Mouse (Mus musculus) embryonic fibroblast, embryonic 13.5 days (primary cell): ENCODE measurements around the gene Acbd4.

Experiments
- CTCF ChIP-seq: IDR thresholded peaks from 2 replicates; pipeline ENCODE4 v1.5.1; 2011; ENCODE audit warnings: mild to moderate bottlenecking, control low read depth, low read length, moderate library complexity, borderline replicate concordance; ENCODE audit not compliant: insufficient read depth
- POLR2A ChIP-seq: IDR thresholded peaks from 2 replicates; pipeline ENCODE4 v1.6.1; 2011; ENCODE audit warnings: low read depth, mild to moderate bottlenecking, control low read depth, low read length, moderate library complexity

DNA sequence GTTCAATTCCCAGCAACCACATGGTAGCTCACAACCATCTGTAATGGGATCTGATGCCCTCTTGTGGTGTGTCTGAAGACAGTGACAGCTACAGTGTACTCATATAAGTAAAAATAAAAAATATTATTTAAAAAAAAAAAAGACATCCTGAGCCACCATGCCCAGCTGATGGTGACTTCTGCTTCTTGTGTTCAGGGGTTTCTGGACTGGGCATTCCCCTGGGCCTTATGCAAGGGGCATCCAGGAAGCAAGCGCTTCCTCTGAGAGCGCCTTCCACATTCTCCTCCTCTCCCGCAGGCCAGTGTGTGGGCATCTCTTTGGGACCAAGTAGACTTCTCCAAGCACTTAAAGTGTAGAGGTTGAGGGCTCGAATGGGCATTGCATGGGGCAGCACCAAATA lies 44.9 kb downstream of the Acbd4 start:
- no peak for TF ChIP-seq CTCF
- no peak for TF ChIP-seq POLR2A
